Mouse (Mus musculus): ENCODE measurements at regions not wholly inside any gene's neighbourhood (a gene's known extent, or its start where the extent isn't known, plus 50 kb on each side); places are given as distances from the start of the nearest gene placed in this dataset.

DNA sequence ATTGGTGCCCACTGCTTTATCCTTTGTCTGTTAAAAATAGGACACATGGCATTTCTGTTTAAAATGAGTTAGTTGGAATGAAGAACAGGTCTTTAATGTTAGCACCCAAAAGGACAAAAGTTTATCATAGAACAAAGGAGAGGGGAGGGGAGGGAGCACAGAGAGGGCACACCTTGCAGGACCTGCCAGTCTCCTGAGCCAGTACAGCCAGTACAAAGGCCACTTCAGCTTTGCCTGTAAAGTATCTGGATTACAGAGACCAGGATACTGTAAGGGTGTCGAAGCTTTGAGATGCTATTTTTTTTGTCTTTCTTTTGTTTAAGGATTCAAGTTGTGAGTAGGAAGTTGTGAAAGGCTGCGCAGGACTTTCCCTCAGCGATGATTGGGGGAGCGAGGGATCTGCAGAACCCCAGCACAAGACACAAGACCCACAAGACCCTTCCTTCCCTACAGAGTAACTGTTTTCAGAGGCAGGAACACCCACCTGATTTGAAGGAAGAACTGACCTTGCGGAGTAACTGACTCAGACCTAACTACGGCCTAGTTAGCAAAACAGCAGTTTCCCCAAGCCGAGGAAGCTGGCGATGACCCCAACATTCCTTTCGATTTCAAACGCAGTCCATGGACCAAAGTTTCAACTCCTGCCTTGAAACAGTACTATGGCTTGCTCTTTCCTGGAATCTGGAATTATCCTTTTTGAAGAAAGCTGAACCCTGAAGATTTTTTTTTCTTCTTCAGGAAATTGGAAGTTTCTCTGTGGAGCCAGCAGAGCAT lies 178.1 kb downstream of the Efnb2 start:
- no peak for DNase-seq

DNA sequence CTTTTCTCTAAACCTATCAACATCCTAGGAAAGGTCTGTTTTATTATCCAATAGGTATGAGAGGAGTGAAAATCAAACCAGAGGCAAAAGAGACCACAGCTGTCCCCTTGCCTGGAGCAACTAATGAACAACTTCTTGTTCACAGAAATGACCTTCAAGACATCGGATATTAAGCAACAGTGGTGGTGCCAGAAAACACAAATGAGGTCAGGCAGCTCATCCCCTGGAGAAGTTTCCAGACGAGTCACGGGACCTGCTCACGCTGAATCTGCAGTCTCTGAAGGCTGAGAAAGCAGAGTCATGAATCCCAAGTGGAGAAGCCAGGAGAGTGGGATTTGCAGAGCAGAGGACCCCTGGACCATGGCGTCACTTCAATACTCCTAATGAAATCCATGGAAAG lies 183.6 kb downstream of the Efnb2 start:
- peak; percentile 29 for DNase-seq

DNA sequence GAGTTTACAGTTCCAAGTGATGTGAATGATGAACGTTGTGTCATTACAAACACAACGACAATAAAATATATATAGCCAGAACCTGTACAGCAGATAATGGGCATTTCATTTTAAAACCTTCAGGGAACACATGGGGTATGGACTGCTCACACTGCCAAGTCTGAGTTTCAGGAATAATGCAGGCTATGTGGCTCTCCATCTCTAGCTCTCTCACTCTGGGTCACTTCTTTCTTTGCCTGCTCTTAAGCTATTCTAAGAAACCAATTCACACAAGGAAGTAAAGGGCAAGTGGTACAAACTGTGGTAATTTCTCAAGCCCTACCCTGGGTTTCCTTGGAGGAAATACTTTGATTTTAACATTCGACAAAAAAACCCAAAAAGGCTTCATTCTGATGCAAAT lies 192.5 kb downstream of the Efnb2 start:
- no peak for DNase-seq

DNA sequence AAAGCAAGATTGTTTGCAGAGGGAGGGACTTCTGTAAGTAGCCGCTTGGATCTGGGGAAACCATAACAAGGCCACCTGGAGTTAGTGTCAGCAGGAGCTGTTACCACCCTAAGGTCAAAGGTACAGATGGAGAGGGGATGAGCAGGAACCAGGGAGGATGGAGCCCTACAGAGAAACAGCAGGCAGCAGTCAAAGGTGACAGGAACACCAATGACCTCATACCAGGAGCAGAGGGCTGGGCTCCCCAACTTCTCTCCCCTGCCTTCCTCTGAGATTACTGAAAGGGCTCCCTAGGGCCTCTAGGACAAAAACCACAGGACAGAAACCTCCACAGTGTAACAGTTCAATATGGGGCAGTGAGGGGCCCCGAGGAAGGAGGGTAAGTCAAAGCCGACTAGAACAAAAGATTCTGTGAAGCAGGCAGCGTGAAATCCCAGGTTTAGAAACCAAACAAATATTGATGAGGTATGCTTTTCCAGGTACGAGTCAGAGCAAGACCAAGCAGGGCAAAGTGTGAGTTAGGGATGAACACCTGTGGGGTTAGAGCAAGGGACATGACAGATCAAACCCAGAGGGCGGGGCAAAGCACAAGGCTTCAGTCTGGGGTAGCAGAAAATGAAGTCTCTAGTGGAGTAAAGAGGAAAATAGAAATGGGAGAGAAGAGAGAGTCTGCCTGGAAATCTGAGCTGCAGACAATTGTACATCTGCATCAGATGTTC lies 194.4 kb downstream of the Efnb2 start:
- DNase-seq, result no peak

DNA sequence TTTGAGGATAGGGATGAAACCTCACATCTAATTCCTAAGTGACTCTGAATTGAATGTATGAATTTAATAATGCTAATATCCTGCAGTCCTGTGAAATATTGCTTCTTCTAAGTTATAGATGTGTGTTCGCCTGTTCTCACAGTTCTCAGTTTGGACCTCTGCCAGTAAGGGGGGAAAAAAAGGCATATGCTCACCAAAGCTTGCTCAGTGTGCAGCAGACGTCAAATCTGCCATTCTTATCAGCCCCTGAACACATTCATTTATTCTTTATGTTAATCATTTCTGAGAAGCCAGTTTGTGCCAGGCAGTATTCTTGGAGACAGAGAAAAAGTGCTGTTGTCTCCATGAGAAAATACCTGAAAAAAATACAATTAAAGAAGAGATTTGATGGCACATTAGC lies 198.6 kb downstream of the Efnb2 start:
- no peak for DNase-seq

DNA sequence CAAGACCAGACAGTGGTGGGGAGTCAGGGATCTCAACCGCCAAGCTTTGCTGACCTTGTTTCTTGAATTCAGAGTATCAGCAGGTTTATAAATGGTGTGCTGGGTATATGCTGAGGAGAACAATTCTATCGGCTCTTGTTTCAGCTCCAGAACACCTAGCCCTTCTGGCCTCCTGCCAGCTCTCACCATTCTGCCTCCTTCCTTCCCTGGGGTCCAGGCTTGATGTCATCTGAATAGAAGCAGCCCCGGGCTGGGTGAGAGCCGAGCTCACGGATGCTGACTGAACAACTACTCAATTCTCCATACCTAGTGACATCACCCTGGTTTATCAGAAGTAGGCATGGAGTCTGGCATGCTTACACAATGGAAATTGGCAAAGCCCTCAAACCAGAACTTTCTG lies 203.5 kb downstream of the Efnb2 start:
- DNase-seq, result no peak

DNA sequence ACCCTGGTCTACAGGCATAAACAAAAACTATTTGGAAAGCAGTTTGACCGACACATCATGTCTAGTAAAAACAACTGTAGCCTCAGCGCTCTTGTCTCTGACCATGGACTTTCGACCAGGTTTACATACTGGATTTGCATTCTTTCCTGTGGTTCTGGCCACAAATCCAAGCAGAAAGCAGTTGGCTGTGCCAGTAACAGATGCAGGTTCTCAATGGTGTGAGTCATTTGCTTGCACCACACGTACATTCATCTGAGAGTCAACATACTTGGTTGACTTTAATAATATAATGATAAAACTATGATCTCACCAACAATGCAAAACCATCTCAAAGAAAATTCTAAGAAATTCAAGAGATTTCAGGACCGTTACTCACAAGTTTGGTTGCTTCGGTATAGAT lies 207.1 kb downstream of the Efnb2 start:
- DNase-seq, result no peak

DNA sequence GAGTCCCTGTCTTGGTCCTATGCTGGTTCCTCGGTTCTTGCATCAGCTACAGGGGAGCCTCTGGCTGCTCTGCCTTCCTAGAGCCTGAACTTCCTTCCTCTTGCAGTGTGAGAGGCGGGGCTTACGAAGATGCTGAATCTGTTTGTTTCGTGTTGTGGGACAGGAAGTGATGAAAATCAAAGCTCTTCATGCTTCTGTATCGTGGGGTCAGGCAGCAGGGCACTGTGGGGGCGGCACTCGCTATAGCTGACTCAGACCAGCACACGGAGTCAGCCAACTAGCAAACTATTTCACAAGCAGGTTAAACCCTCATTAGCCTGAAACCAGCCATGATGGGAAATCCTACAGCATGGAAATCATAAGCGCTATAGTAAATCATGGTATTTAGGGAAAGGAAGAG lies 208.8 kb downstream of the Efnb2 start:
- no peak for DNase-seq

DNA sequence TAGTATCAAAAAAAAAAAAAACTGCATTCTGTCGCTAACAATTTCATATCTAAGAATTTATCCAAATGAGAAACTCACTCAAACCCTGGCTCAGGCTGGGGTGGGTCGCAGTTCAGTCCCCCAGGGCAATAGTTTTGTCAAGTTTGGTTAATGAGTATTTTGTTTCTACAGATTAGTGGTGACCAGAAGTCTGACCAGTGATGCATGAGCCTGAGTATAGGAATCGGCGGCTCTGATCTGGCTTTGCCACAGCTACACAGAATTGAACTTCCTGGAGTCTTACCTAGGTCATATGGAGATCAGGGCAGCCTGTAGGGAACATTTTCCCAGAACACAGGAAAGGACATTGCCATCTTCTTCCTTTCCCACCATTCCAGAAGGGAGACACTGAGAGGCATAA lies 212.1 kb downstream of the Efnb2 start:
- no peak for DNase-seq

DNA sequence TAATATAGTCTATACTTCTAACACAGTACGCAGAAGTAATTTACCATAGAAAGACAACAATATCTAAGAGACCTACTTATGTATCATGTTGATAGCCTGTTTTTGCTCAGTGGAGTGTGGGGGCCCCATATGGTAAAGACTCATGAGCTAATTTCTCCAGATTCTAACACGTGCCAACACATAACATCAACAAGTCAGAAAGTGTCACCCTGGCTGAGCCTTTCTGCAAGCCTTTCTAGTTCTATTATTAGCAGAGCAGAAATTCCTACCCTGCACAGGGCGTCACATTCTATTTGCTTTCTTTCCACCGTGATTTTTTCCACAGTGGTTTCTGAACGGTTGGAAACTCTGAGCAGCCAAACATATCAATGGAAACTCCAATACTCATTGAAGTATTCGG lies 219.5 kb downstream of the Efnb2 start:
- DNase-seq, result no peak

DNA sequence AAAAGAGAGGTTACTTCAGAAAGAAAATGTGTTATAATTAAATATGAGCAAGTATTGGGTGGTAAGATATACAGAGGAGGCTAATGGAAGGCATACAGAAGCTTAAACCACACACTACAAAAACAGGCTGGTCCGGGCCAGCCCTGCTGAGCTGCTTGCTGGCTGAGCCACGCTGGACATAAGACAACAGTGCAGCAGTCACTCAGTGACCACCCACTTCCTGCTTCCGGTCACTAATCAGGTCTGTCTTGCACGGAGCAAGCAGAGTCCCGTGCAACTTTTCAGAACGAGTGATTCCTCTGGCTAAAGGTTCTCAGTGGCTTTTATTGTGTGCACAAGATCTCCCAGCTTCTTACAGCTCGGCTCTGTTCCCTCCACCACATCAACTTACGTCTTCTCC lies 220.1 kb downstream of the Efnb2 start:
- no peak for DNase-seq

DNA sequence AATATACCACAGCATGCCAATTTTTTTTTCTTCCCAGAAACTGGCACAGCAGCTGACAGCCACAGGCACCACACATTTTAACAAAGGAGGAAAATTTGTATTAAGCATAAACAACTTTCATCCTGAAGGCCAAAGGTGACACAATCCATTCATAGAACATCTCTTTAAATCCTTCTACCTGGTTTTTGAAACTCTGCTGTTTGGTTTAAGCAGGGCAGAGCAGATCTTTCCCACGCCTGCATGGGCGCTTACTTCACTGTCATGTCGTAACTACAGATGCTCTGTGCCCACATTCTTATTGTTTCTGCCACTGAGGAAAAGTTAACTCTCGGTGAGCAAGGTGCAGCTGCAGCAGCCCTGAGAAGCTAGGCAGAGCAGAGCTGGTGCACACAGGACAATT lies 234.8 kb downstream of the Efnb2 start:
- no peak for DNase-seq

DNA sequence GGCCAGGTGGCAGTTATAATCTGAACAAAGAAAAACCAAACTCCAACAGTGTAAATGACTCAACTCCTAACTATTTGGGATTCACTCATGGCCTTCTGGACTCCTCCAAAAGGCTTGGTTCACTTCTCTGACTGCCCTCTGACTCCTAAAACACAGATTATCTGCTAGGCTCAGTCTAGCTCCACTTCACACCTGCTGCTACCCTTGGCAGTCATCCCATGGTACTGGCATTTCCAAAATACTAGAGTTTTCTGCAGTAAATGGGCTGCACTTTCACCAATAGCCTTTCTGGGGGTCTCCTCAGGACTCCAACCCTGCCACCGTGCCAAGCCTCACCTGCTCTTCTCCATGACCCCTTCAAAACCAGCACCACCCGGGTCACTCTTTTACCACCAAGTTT lies 237.6 kb downstream of the Efnb2 start:
- DNase-seq, result no peak

DNA sequence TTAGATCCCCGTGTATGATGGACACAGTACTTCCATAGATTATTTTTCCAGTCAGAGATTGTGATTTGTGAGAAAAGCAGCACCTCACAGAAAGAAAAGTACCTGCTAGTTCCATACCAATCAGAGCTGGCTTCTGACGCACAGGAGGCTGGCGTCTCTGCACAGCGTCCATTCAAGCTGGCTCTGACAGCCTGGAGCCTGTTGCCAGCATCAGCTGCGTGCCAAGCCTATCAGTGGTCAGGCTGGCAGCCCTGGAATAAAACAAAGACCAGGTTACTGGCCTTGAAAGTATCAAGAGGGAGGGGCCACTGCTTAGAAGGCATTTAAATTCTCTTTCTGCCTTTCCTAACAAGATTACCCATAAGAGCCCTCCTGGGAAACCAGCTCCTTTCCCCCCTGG lies 239.3 kb downstream of the Efnb2 start:
- no peak for DNase-seq

DNA sequence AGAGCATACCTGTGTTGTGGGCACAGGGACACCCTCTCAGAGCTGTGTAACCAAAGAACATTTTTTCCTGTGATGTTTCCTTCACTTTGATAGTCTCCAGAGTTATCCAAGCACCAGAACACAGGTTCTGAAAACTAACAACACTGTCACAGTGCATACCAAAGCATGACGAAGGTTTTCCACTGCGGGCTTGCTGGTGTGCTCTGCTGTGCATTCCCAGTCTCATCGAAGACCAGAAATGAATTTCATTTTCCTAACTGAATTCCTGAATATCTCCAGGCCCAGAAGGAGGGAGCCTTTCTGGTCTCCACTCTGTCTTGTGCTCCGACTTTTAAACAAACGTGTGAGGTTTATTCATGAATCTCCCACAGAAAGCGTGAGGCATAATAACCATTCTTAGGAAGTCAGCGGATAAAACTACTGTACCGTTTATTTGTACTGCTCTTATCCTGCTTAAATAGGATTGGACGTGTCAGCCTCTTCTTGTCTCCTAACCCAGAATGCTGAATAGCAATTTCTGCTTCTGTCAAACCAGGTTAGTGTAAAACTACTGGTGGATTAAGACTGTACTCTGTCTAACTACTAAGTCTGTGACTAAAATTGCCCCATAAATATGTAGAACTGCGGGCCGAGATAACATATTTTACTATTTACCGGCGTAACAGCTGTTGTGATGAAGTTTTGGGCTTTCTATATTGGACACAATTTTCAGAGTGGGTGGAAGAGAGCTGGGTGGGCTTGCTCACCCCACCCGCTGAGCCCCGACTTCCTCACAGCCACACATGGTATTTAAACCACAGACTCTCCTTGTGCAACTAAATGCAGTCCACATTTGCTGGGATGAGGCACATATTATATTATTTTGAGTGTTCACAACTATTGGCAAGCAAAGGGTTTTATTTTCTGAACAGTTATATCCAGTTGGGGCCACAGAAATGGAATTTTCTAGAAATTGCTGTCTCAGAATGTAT lies 241.4 kb downstream of the Efnb2 start:
- DNase-seq, result no peak

DNA sequence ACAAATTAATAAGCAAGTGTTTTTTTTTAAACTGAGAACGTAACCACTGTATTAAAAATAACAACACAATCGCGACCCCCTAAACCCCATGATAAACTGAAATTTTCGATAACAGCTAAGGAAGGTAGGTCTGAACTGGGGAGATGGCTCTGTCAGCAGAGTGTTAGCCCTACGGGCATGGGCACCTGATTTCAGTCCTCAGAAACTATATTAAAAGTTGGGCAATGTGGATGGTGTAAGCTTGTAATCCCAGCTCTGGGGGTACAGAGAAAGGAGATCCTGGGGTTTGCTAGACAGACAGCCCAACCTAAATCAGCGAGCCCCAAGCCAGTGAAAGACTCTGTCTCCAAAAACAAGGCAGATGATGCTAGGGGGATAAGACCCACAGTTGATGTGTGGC lies 242.1 kb downstream of the Efnb2 start:
- no peak for DNase-seq

DNA sequence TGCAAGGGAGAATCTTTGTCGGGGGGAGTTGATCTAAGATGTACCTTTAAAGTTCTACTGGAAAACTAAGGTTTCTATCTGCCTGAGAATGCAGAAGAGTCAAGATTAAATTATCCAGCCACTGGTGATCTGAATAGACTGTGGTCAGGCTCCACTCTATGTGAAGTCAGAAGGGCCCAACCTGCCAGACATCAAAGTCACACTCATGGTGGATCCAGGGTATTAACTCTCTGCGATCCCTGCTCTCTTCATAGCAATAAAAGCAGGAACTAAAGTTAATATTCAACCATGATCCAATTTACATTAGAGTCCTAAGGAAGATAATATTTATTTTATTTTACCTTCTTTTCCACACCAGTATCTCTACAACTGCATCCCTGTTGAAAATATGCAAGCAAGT lies 242.5 kb downstream of the Efnb2 start:
- no peak for DNase-seq

DNA sequence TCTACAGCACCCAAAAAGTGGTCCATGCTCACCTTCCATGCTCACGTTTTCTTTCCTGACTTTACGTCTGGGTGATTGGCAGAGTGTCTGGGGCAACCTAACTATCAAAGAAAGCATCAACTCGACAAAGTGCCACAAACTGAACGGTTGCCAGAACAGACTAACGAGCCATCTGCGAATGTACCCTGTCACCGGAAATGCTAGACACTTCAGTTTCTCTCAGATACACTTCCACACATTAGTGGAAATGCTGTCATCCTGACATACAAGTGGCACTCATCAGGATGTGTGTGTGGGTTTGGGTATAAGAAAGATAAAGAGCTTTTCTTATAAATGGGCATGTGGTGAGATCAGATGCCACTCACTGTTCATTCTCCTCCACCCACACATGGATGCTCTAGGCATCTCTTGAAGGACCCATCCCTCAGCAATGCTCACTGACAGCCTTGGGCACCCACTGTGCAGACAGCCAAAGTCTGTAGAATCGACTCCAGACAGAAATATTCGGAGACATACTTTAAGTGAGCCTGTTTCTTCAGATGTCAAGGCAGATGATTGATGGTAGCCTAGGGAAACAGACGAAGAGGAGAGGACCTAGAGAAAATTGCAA lies 244.8 kb downstream of the Efnb2 start:
- DNase-seq, result no peak

DNA sequence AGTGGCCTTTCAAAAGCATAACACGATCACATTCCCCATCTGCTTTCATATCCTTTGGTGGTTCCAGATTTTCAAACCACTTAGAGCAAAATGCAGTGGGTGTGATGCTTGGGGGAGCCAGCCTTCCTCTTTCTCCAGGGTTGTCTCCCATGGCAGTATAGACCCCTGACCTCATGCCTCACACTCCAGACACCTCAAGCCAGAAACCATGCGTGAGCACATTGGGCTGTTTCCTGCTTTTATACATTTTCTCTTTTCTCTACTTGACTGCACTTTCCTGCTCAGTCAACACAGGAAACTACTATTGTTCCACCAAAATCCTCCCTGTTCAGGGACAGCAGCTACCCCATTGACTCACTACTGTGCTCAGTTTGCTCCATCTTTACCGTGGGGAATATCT lies 253.7 kb downstream of the Efnb2 start:
- no peak for DNase-seq

DNA sequence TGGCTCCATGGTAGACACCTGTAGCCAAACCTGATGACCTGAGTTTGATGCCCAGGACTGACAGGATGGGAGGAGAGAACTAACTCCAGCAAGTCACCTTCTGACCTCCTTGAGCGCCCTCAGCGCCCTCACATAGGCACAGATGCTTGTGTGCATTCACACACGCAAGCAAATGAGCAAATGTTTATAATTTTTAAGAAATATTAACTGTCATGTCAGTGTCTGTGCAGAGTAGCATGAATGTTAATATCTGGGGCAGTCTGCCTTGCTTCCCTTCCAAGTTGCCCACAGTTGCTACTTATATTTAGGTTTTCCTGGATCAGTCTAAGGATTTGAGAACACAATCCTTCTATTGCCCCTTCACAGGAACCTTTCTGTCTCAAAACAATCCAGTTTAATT lies 257.6 kb downstream of the Efnb2 start:
- DNase-seq, result no peak

DNA sequence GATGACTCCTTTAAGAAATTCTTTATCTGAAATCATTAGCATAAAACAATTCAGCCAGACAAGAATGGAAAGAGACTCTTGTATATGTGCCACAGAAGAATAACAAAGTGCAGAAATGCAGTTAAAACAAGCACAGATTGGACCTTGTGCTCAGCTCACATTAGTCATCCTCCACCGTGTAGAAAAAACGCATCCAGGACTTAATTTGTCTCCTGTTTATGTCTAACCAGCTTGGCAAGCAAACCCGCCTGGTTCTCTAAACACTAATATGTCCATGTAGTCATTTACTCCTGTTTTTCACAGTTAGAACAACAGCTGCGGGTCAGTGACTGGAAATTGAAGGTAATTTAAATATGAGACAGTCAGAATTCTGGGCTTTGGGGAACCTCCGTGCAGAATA lies 268.7 kb downstream of the Efnb2 start:
- DNase-seq, result no peak

DNA sequence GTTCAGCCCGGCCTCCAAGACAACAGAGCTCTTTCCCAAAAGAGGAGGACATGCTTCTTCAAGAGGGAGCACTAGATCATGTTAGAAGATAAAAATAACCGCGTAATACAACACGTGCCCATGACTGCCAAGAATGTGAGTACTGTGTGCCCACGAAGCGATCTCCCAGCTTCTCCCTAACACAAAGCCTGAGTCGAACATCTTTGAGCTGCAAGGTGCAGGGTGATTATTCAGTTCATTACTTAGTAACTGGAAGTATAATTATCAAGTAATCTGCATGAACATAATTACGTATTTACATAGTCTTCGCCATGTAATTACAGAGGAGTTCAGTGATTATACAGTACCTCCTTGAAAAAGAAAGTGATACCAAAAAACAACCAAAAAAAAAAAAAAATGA lies 269.7 kb downstream of the Efnb2 start:
- no peak for DNase-seq

DNA sequence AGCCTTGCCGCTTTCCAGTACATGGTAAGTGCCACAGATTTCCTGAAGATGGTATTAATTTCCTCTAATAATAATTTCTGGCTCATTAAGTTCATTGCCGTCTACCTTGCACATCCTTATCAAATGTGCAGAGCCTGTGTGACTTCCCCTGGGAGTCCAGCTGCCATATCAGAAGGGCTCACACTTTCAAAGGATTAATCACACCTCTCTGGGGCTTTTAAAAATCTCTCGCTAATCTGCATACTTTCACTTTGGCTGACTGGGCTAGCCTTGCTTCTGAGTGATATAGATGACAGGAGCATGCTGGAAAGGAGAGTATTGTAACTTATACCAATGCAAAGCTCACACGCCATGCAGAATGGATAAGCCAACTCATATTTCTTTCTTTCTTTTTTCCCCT lies 282.8 kb downstream of the Efnb2 start:
- no peak for DNase-seq

Data from kidney, adult 18-20 months (tissue).